Mouse (Mus musculus) embryo, embryonic 9.5 days (tissue): ENCODE results near the gene Slc35b1.

Source experiments
- DNase-seq: peaks from one replicate; pipeline ENCODE4 v3.0.0-alpha.2; 2017; ENCODE audit errors: extremely low spot score

Slc35b1 gene

GRCm38 (mm10) chr11:95432194-95432593 lies 47.7 kb downstream of the Slc35b1 start:
- DNase-seq = peak; percentile 25
